Mouse (Mus musculus) MEL (cell line): ENCODE measurements around the gene Slc22a17. TPM values are rescaled to one million over a fixed set of nuclear protein-coding genes. Genes with fewer than 3 reads are reported as not detected.

Source experiments
- DNase-seq: peaks from one replicate; pipeline ENCODE4 v3.0.0; 2011; ENCODE audit warnings: low read depth, low spot score
- H3K27ac ChIP-seq: 2 replicates; pipeline ENCODE4 v1.5.1; 2012; ENCODE audit warnings: low read depth, mild to moderate bottlenecking, control low read depth, low read length, moderate library complexity; ENCODE audit not compliant: control insufficient read depth
- H3K27me3 ChIP-seq, 2 experiments: fragments of 150-350 bp in 1 of 2; sonication (generic) in 1 of 2; 2 replicates each; pipeline ENCODE4 v1.6.1; 2012; ENCODE audit warnings: low read length in 2 of 2, mild to moderate bottlenecking in 2 of 2, improper control_type of control experiment in 1 of 2, moderate library complexity in 1 of 2; ENCODE audit not compliant: insufficient read depth in 2 of 2, control insufficient read depth in 1 of 2
- H3K36me3 ChIP-seq, 2 experiments: 2 replicates each; pipeline ENCODE4 v1.6.1; 2012 to 2014; ENCODE audit warnings: low read length in 2 of 2, improper control_type of control experiment in 1 of 2, inconsistent platforms in 1 of 2, mild to moderate bottlenecking in 1 of 2; ENCODE audit not compliant: insufficient read depth in 2 of 2, control insufficient read depth in 1 of 2
- H3K4me1 ChIP-seq, 2 experiments: fragments of 150-350 bp in 1 of 2; sonication (generic) in 1 of 2; 2 replicates each; pipeline ENCODE4 v1.6.1; 2012; ENCODE audit warnings: low read length in 2 of 2, improper control_type of control experiment in 1 of 2, mild to moderate bottlenecking in 1 of 2; ENCODE audit not compliant: insufficient read depth in 2 of 2, control insufficient read depth in 1 of 2
- H3K4me3 ChIP-seq, 2 experiments: fragments of 150-350 bp in 1 of 2; sonication (generic) in 1 of 2; 2 replicates each; pipeline ENCODE4 v1.5.1; 2012; ENCODE audit warnings: low read depth in 2 of 2, low read length in 2 of 2, mild to moderate bottlenecking in 2 of 2, moderate library complexity in 2 of 2, control low read depth in 1 of 2, improper control_type of control experiment in 1 of 2; ENCODE audit not compliant: control insufficient read depth in 1 of 2, insufficient read depth in 1 of 2
- H3K79me2 ChIP-seq: 2 replicates; pipeline ENCODE4 v1.6.1; 2012; ENCODE audit warnings: mild to moderate bottlenecking, low read length, moderate library complexity; ENCODE audit not compliant: control insufficient read depth, poor library complexity, insufficient read depth
- H3K9ac ChIP-seq: 2 replicates; pipeline ENCODE4 v1.6.1; 2012; ENCODE audit warnings: low read depth, mild to moderate bottlenecking, control low read depth, low read length, moderate library complexity; ENCODE audit not compliant: control insufficient read depth, poor library complexity, severe bottlenecking
- H3K9me3 ChIP-seq: fragments of 150-350 bp; sonication (generic); replicated peaks from 2 replicates; pipeline ENCODE4 v1.6.1; 2012; ENCODE audit warnings: mild to moderate bottlenecking, low read length, improper control_type of control experiment, moderate library complexity; ENCODE audit not compliant: insufficient read depth
- BHLHE40 ChIP-seq: IDR thresholded peaks from 2 replicates; pipeline ENCODE4 v1.6.1; 2012; ENCODE audit warnings: low read depth, mild to moderate bottlenecking, inconsistent platforms, low read length, improper control_type of control experiment, borderline replicate concordance
- CHD2 ChIP-seq: IDR thresholded peaks from 2 replicates; pipeline ENCODE4 v1.6.1; 2011; ENCODE audit warnings: low read length, improper control_type of control experiment
- CTCF ChIP-seq, 3 experiments: IDR thresholded peaks in 2 of 3; conservative IDR thresholded peaks in 1 of 3; 2 replicates each; pipeline ENCODE4 v1.5.1; 2011 to 2012; ENCODE audit warnings: low read length in 3 of 3, low read depth in 2 of 3, mild to moderate bottlenecking in 2 of 3, improper control_type of control experiment in 1 of 3, inconsistent platforms in 1 of 3, mixed read lengths in 1 of 3, moderate library complexity in 1 of 3; ENCODE audit not compliant: control insufficient read depth in 1 of 3, insufficient read depth in 1 of 3, poor library complexity in 1 of 3, severe bottlenecking in 1 of 3
- ELF1 ChIP-seq: IDR thresholded peaks from 2 replicates; pipeline ENCODE4 v1.6.1; 2014; ENCODE audit warnings: low read depth, mild to moderate bottlenecking, inconsistent platforms, low read length, improper control_type of control experiment, moderate library complexity
- GATA1 ChIP-seq: IDR thresholded peaks from 2 replicates; pipeline ENCODE4 v1.6.1; 2011; ENCODE audit warnings: low read depth, low read length, improper control_type of control experiment
- HCFC1 ChIP-seq: IDR thresholded peaks from 2 replicates; pipeline ENCODE4 v1.6.1; 2012; ENCODE audit warnings: low read depth, mild to moderate bottlenecking, inconsistent platforms, low read length, improper control_type of control experiment, moderate library complexity
- JUND ChIP-seq: IDR thresholded peaks from 2 replicates; pipeline ENCODE4 v1.6.1; 2011; ENCODE audit warnings: low read depth, mild to moderate bottlenecking, improper control_type of control experiment, low read length
- MAFK ChIP-seq: IDR thresholded peaks from 2 replicates; pipeline ENCODE4 v1.6.1; 2011; ENCODE audit warnings: low read depth, mild to moderate bottlenecking, low read length, improper control_type of control experiment, borderline replicate concordance
- MAX ChIP-seq: IDR thresholded peaks from 2 replicates; pipeline ENCODE4 v1.6.1; 2011; ENCODE audit warnings: low read length, improper control_type of control experiment
- MAZ ChIP-seq: IDR thresholded peaks from 2 replicates; pipeline ENCODE4 v1.6.1; 2012; ENCODE audit warnings: low read depth, mild to moderate bottlenecking, inconsistent platforms, low read length, improper control_type of control experiment
- MEF2A ChIP-seq: IDR thresholded peaks from 2 replicates; pipeline ENCODE4 v1.6.1; 2014; ENCODE audit warnings: low read depth, mild to moderate bottlenecking, inconsistent platforms, low read length, improper control_type of control experiment; ENCODE audit not compliant: poor library complexity, insufficient replicate concordance, severe bottlenecking; ENCODE audit errors: extremely low read depth
- MYB ChIP-seq: IDR thresholded peaks from 2 replicates; pipeline ENCODE4 v1.6.1; 2011; ENCODE audit warnings: mild to moderate bottlenecking, low read depth, low read length, improper control_type of control experiment
- NELFE ChIP-seq: IDR thresholded peaks from 2 replicates; pipeline ENCODE4 v1.6.1; 2011; ENCODE audit warnings: low read depth, low read length, improper control_type of control experiment
- POLR2A ChIP-seq, 2 experiments: IDR thresholded peaks; 2 replicates each; pipeline ENCODE4 v1.6.1; 2011 to 2012; ENCODE audit warnings: low read length in 2 of 2, mild to moderate bottlenecking in 2 of 2, control low read depth in 1 of 2, improper control_type of control experiment in 1 of 2, low read depth in 1 of 2, moderate library complexity in 1 of 2; ENCODE audit not compliant: control insufficient read depth in 1 of 2, insufficient read depth in 1 of 2, poor library complexity in 1 of 2
- POLR2AphosphoS2 ChIP-seq: IDR thresholded peaks from 2 replicates; pipeline ENCODE4 v1.6.1; 2011; ENCODE audit warnings: low read length, improper control_type of control experiment
- POLR2AphosphoS5 ChIP-seq: IDR thresholded peaks from 2 replicates; pipeline ENCODE4 v1.6.1; 2012; ENCODE audit warnings: low read depth, borderline replicate concordance, mild to moderate bottlenecking, inconsistent platforms, low read length, moderate library complexity, mixed read lengths
- RAD21 ChIP-seq: IDR thresholded peaks from 2 replicates; pipeline ENCODE4 v1.6.1; 2011; ENCODE audit warnings: mild to moderate bottlenecking, low read depth, low read length, improper control_type of control experiment
- SMC3 ChIP-seq: IDR thresholded peaks from 2 replicates; pipeline ENCODE4 v1.6.1; 2011; ENCODE audit warnings: low read depth, low read length, improper control_type of control experiment
- USF2 ChIP-seq, 2 experiments: IDR thresholded peaks; 2 replicates each; pipeline ENCODE4 v1.6.1; 2011 to 2012; ENCODE audit warnings: improper control_type of control experiment in 2 of 2, low read length in 2 of 2, borderline replicate concordance in 1 of 2, inconsistent platforms in 1 of 2, low read depth in 1 of 2, mild to moderate bottlenecking in 1 of 2; ENCODE audit not compliant: insufficient read depth in 1 of 2
- ZC3H11A ChIP-seq: IDR thresholded peaks from 2 replicates; pipeline ENCODE4 v1.6.1; 2012; ENCODE audit warnings: low read depth, mild to moderate bottlenecking, inconsistent platforms, low read length, improper control_type of control experiment
- polyA plus RNA-seq, 2 experiments: library from polyadenylated mRNA; stranded (reverse) in 1 of 2; unstranded in 1 of 2; fragments of >175 nt in 1 of 2; fragments of >200 nt in 1 of 2; gene quantifications; 2 replicates each; pipeline versions ENCODE4 v1.2.1 to v1.2.4; 2012; ENCODE audit warnings: low replicate concordance in 2 of 2, low read depth in 1 of 2; ENCODE audit not compliant: insufficient read length in 2 of 2, insufficient read depth in 1 of 2, missing spikeins in 1 of 2
- total RNA-seq: library from RNA; depleted of rRNA; stranded (reverse); fragments of 300-350 nt; gene quantifications from 2 replicates; pipeline ENCODE4 v1.2.3, GENCODE M21; 2012

The Slc22a17 gene
- total and polyA plus RNA-seq, 3 experiments = 0.31 to 1.1 TPM; not detected in 1

DNA sequence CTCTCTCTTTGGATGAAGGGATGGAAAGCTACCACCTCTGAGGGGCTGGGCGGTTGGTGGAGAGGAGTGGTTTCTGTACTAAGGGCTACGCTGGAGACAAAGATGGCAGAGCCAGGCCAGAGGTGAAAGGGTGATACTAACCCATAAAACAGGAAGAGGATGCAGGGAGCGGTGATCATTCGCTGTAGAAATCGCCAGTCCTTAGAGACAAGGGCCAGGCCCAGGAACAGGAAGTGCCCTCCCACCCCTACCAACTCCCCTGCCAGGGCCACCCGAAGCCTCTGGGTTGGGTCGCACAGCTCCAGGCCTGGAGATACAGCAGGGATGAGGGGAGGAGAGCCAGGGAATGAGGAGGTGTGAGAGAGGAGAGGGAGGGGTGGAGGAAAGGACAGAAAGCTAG lies 4.2 kb downstream of the Slc22a17 start (continued):
- no peak for TF ChIP-seq MAFK

DNA sequence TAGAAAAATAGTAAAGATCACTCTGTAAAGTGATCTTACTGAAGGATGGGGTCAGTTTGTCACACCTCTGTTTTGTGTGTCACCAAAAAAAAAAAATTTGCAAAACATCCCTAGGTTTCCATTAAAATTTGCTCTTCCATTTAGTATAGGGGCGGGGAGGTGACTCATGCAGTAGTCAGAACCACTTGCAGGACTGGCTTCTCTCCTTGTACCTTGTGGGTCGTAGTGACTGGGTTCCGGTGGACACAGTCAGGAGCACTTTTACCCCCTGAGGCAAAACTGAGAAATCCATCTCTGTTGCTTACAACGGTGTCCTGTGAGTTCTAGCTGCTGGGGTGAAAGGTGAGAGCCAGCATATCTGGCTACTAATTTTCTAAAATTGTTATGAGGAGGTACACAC lies 9.3 kb downstream of the Slc22a17 start:
- no peaks in the 10 kb centered on the region for H3K9me3 ChIP-seq
- no peak overlapping the region for H3K4me3 ChIP-seq
- TF ChIP-seq MYB (no peak), MEF2A (no peak)
- TF ChIP-seq, all 39 proteins: peak for 0
- Histone ChIP-seq H3K4me1 (no peaks in the 10 kb centered on the region; a peak in 1 of 4 replicates), H3K36me3 (no peaks in the 10 kb centered on the region), H3K9ac (no peak overlapping the region), H3K27ac (no peak overlapping the region), H3K27me3 (no peaks in the 10 kb centered on the region), H3K79me2 (no peaks in the 10 kb centered on the region)
- no peak for DNase-seq

DNA sequence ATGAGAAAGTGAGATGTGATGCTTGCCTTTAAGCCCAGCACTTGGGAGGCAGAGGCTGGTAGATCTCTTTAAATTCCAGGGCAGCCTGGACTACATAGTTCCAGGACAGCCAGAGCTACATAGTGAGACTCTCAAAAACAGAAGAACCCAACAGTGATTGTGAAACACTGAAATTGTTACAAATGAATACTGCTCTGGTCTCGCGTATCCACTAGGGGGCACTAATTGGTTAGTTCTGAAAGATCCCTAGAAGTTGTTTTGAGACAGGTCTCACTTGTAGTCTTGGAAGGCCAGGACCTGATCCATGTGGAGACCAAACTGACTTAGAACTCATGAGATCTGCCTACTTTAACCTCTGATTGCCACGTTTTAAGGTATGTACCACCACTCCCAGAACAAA lies 12.5 kb downstream of the Slc22a17 start:
- H3K27ac ChIP-seq = no peak overlapping the region
- no peak overlapping the region for H3K9ac ChIP-seq
- DNase-seq = peak; percentile 84
- no peak overlapping the region for H3K4me3 ChIP-seq
- peaks cover 7% of the 10 kb centered on the region for H3K79me2 ChIP-seq
- H3K27me3 ChIP-seq = no peaks in the 10 kb centered on the region
- H3K9me3 ChIP-seq = no peaks in the 10 kb centered on the region
- TF ChIP-seq ZC3H11A = peak; percentile 53
- no peak for TF ChIP-seq USF2 (IDR thresholded peaks at IDR 0.05; ENCODE audit: borderline replicate concordance in 1 of 2, insufficient read depth in 1 of 2, low read depth in 1 of 2, low read length in 2 of 2)
- no peak for TF ChIP-seq POLR2AphosphoS5
- TF ChIP-seq NELFE = no peak
- TF ChIP-seq MAX = no peak
- peak; percentile 73 for TF ChIP-seq RAD21
- no peak for TF ChIP-seq CHD2
- no peak for TF ChIP-seq HCFC1
- TF ChIP-seq GATA1 = no peak
- 0 out of 4 replicates have a peak, but pooled peaks of 1 of the 2 experiments have one; percentile 15 for TF ChIP-seq POLR2A (IDR thresholded peaks at IDR 0.05; ENCODE audit: control insufficient read depth in 1 of 2, insufficient read depth in 1 of 2, low read depth in 1 of 2, low read length in 2 of 2, poor library complexity in 1 of 2)
- TF ChIP-seq ELF1 = no peak
- no peak for TF ChIP-seq BHLHE40
- peak; percentile 69 for TF ChIP-seq SMC3
- peak; percentile 27 to 77 (median 77); a peak in 5 of 6 replicates for TF ChIP-seq CTCF (IDR thresholded peaks at IDR 0.05 in 2 of 3, conservative IDR thresholded peaks at IDR 0.05 in 1 of 3; ENCODE audit: control insufficient read depth in 1 of 3, insufficient read depth in 1 of 3, low read depth in 2 of 3, low read length in 3 of 3, poor library complexity in 1 of 3, severe bottlenecking in 1 of 3)
- no peak for TF ChIP-seq MYB
- TF ChIP-seq MAFK = no peak
- no peak for TF ChIP-seq JUND
- TF ChIP-seq POLR2AphosphoS2 = 0 out of 2 replicates have a peak, but pooled peaks have one; percentile 12
- TF ChIP-seq MAZ = no peak
- no peak for TF ChIP-seq MEF2A
- peaks cover 7 to 12% of the 10 kb centered on the region in 2 experiments for H3K36me3 ChIP-seq
- H3K4me1 ChIP-seq = peaks cover 4 to 6% of the 10 kb centered on the region in 2 experiments; a peak in 3 of 4 replicates
